9 mouse cellular contexts compared by ENCODE assay signal in genomic region chr10:5305555-5305954, GRCm38 (mm10).
A peak's percentile ranks its signal among the peaks of the same experiment; 100 is the strongest.
DNase-seq lines count a peak whose midpoint lies in the region; ATAC-seq and TF ChIP-seq lines count a peak whose summit lies in the region.
"Had no signal": no experiment of that assay in that cellular context is flagged by ENCODE, and none has a peak within 500 bp of the region (broad histone marks: within the 10 kb centered on the region; RNA-seq: fewer than 3 reads in every experiment).

No protein-coding gene starts in this region.

- DNase-seq in left cerebral cortex, adult 2 months (ENCODE audit: extremely low spot score in 1 of 2, low spot score in 2 of 2): no peak
- DNase-seq in left cerebral cortex, postnatal 14 days (ENCODE audit: low spot score in 2 of 2): no peak
- no peak for DNase-seq in right cerebral cortex, postnatal 4 days
- DNase-seq in spleen, adult 12 weeks (ENCODE audit: low spot score): no peak
- DNase-seq: adrenal gland, adult 8-10 months had no signal

- H3K36me3 ChIP-seq in intestine, embryonic 16.5 days (ENCODE audit: control insufficient read depth, insufficient read depth, low read length): no peaks in the 10 kb centered on the region
- H3K36me3 ChIP-seq in stomach, embryonic 14.5 days (ENCODE audit: control insufficient read depth, insufficient read depth, low read length): no peaks in the 10 kb centered on the region

- peak; percentile 13 for TF ChIP-seq CTCF in left cerebral cortex, adult 2 months (IDR thresholded peaks at IDR 0.05)
- TF ChIP-seq CTCF in cortical plate, adult 2 months (IDR thresholded peaks at IDR 0.05; ENCODE audit: extremely low read depth, insufficient read depth, low read length): 0 out of 2 replicates have a peak, but pooled peaks have one; percentile 8

- intact Hi-C loops in left cerebral cortex, adult 2 months (cut with DNase I): no loop called here
- intact Hi-C loops in left cerebral cortex, postnatal 14 days (cut with DNase I): no loop called here

- no peak overlapping the region for H3K4me2 ChIP-seq in intestine, embryonic 16.5 days (ENCODE audit: low read depth, low read length)
- H3K4me2 ChIP-seq in stomach, embryonic 14.5 days (replicated peaks; ENCODE audit: low read depth, low read length): no peak overlapping the region

- no peak for TF ChIP-seq POLR2A in cortical plate, adult 2 months (IDR thresholded peaks at IDR 0.05; ENCODE audit: extremely low read depth, insufficient read depth, low read length)

- H3K27me3 ChIP-seq in intestine, embryonic 16.5 days (replicated peaks; ENCODE audit: control insufficient read depth, insufficient read depth, low read length): no peaks in the 10 kb centered on the region
- no peaks in the 10 kb centered on the region for H3K27me3 ChIP-seq in stomach, embryonic 14.5 days (ENCODE audit: control insufficient read depth, insufficient read depth, low read length)

- H3K4me3 ChIP-seq in left cerebral cortex, adult 2 months: no peak overlapping the region
- H3K4me3 ChIP-seq in cortical plate, adult 2 months (ENCODE audit: insufficient read depth, low read length): no peak overlapping the region
- H3K4me3 ChIP-seq in intestine, embryonic 16.5 days (ENCODE audit: low read length): no peak overlapping the region
- H3K4me3 ChIP-seq in stomach, embryonic 14.5 days (ENCODE audit: low read depth, low read length): no peak overlapping the region

- no peak overlapping the region for H3K9ac ChIP-seq in intestine, embryonic 16.5 days (ENCODE audit: low read depth, low read length)
- no peak overlapping the region for H3K9ac ChIP-seq in stomach, embryonic 14.5 days (replicated peaks; ENCODE audit: low read depth, low read length)

- WGBS in intestine, embryonic 16.5 days: 34% methylated on average over 6 of the region's 6 CpGs
- WGBS in stomach, embryonic 14.5 days: 32% methylated on average over 6 of the region's 6 CpGs

- H3K27ac ChIP-seq in left cerebral cortex, adult 2 months: no peak overlapping the region
- no peak overlapping the region for H3K27ac ChIP-seq in cortical plate, adult 2 months (ENCODE audit: insufficient read depth, low read length)
- peak overlapping the region; percentile 63 for H3K27ac ChIP-seq in intestine, embryonic 16.5 days (ENCODE audit: low read length)
- H3K27ac ChIP-seq in stomach, embryonic 14.5 days (ENCODE audit: low read length): peak overlapping the region; percentile 63
- H3K27ac ChIP-seq: macrophage had no signal

- H3K4me1 ChIP-seq in cortical plate, adult 2 months (ENCODE audit: control insufficient read depth, insufficient read depth, low read length): no peaks in the 10 kb centered on the region
- peaks cover 5% of the 10 kb centered on the region; the same call in 1 of the 2 replicates for H3K4me1 ChIP-seq in intestine, embryonic 16.5 days (ENCODE audit: control insufficient read depth, insufficient read depth, low read length)
- peaks cover 3% of the 10 kb centered on the region; the same call in 1 of the 2 replicates for H3K4me1 ChIP-seq in stomach, embryonic 14.5 days (ENCODE audit: control insufficient read depth, insufficient read depth, low read length)

- ATAC-seq in intestine, embryonic 16.5 days: peak; percentile 72; the same call in 1 of the 2 replicates
- peak; percentile 61; the same call in 1 of the 2 replicates for ATAC-seq in stomach, embryonic 14.5 days (ENCODE audit: insufficient number of reproducible peaks, insufficient read depth, low FRiP score, low read depth)

- H3K9me3 ChIP-seq in intestine, embryonic 16.5 days (ENCODE audit: control insufficient read depth, low read length): no peaks in the 10 kb centered on the region
- no peaks in the 10 kb centered on the region for H3K9me3 ChIP-seq in stomach, embryonic 14.5 days (ENCODE audit: control insufficient read depth, low read depth, low read length)

Comparison
In these comparisons a context has a peak if more than half of its experiments do, and no peak if none do; other contexts are left out.
1. H3K27ac ChIP-seq: peak in intestine, embryonic 16.5 days (single experiment) and stomach, embryonic 14.5 days (single experiment); none in left cerebral cortex, adult 2 months (single experiment) and cortical plate, adult 2 months (single experiment).